Mouse (Mus musculus): ENCODE measurements around the gene Pqbp1. TPM values are rescaled to one million over a fixed set of nuclear protein-coding genes. Genes with fewer than 3 reads are reported as not detected.

The Pqbp1 gene
- polyA plus RNA-seq, 1 experiment: 87.9 TPM

- H3K9ac ChIP-seq (ENCODE audit: low read depth, poor library complexity, severe bottlenecking): no peak overlapping the region
- no peak overlapping the region for H3K27ac ChIP-seq (ENCODE audit: insufficient read depth, low read length)
- peaks cover 17% of the 10 kb centered on the region for H3K36me3 ChIP-seq (ENCODE audit: control insufficient read depth, insufficient read depth, low read length, poor library complexity, severe bottlenecking)
- TF ChIP-seq POLR2A (IDR thresholded peaks at IDR 0.05; ENCODE audit: insufficient read depth, low read length): no peak
- no peak for TF ChIP-seq CTCF (IDR thresholded peaks at IDR 0.05; ENCODE audit: low read depth, low read length)
- TF ChIP-seq EP300 (IDR thresholded peaks at IDR 0.05; ENCODE audit: insufficient read depth, low read depth, low read length): no peak
- H3K4me3 ChIP-seq (ENCODE audit: low read depth, low read length): no peak overlapping the region
- no peaks in the 10 kb centered on the region for H3K27me3 ChIP-seq (ENCODE audit: control insufficient read depth, insufficient read depth, low read length, poor library complexity, severe bottlenecking)
- H3K4me1 ChIP-seq (ENCODE audit: control insufficient read depth, insufficient read depth, low read length): no peaks in the 10 kb centered on the region
- no peaks in the 10 kb centered on the region for H3K9me3 ChIP-seq (replicated peaks; ENCODE audit: control insufficient read depth, insufficient read depth, low read length, poor library complexity, severe bottlenecking)
These were observed 31.9 kb downstream of the Pqbp1 start for GRCm38 (mm10) chrX:7867141-7867540.

- no peaks in the 10 kb centered on the region for H3K4me1 ChIP-seq (ENCODE audit: control insufficient read depth, insufficient read depth, low read length)
- TF ChIP-seq CTCF (IDR thresholded peaks at IDR 0.05; ENCODE audit: low read depth, low read length): no peak
- no peak overlapping the region for H3K27ac ChIP-seq (ENCODE audit: insufficient read depth, low read length)
- H3K4me3 ChIP-seq (ENCODE audit: low read depth, low read length): no peak overlapping the region
- no peaks in the 10 kb centered on the region for H3K9me3 ChIP-seq (replicated peaks; ENCODE audit: control insufficient read depth, insufficient read depth, low read length, poor library complexity, severe bottlenecking)
- no peaks in the 10 kb centered on the region for H3K27me3 ChIP-seq (ENCODE audit: control insufficient read depth, insufficient read depth, low read length, poor library complexity, severe bottlenecking)
- no peak overlapping the region for H3K9ac ChIP-seq (ENCODE audit: low read depth, poor library complexity, severe bottlenecking)
- peaks cover 10% of the 10 kb centered on the region for H3K36me3 ChIP-seq (ENCODE audit: control insufficient read depth, insufficient read depth, low read length, poor library complexity, severe bottlenecking)
These were observed 33.3 kb downstream of the Pqbp1 start for GRCm38 (mm10) chrX:7865786-7866185.

- Histone ChIP-seq H3K9ac (ENCODE audit: low read depth, poor library complexity, severe bottlenecking) (no peak overlapping the region), H3K9me3 (replicated peaks; ENCODE audit: control insufficient read depth, insufficient read depth, low read length, poor library complexity, severe bottlenecking) (no peaks in the 10 kb centered on the region), H3K27ac (ENCODE audit: insufficient read depth, low read length) (no peak overlapping the region), H3K36me3 (ENCODE audit: control insufficient read depth, insufficient read depth, low read length, poor library complexity, severe bottlenecking) (peaks cover 10% of the 10 kb centered on the region), H3K27me3 (ENCODE audit: control insufficient read depth, insufficient read depth, low read length, poor library complexity, severe bottlenecking) (no peaks in the 10 kb centered on the region), H3K4me3 (ENCODE audit: low read depth, low read length) (no peak overlapping the region), H3K4me1 (ENCODE audit: control insufficient read depth, insufficient read depth, low read length) (no peaks in the 10 kb centered on the region)
- TF ChIP-seq CTCF (IDR thresholded peaks at IDR 0.05; ENCODE audit: low read depth, low read length) (no peak), EP300 (IDR thresholded peaks at IDR 0.05; ENCODE audit: insufficient read depth, low read depth, low read length) (no peak), POLR2A (IDR thresholded peaks at IDR 0.05; ENCODE audit: insufficient read depth, low read length) (no peak)
These were observed 33.7 kb downstream of the Pqbp1 start for GRCm38 (mm10) chrX:7865343-7865742.

GRCm38 (mm10) chrX:7864551-7864950 is 34.5 kb downstream of the Pqbp1 start:
- TF ChIP-seq POLR2A (IDR thresholded peaks at IDR 0.05; ENCODE audit: insufficient read depth, low read length): no peak
- no peak for TF ChIP-seq CTCF (IDR thresholded peaks at IDR 0.05; ENCODE audit: low read depth, low read length)
- TF ChIP-seq EP300 (IDR thresholded peaks at IDR 0.05; ENCODE audit: insufficient read depth, low read depth, low read length): no peak
- no peaks in the 10 kb centered on the region for H3K27me3 ChIP-seq (ENCODE audit: control insufficient read depth, insufficient read depth, low read length, poor library complexity, severe bottlenecking)

GRCm38 (mm10) chrX:7863181-7863580 is 35.9 kb downstream of the Pqbp1 start:
- H3K4me1 ChIP-seq (ENCODE audit: control insufficient read depth, insufficient read depth, low read length): no peaks in the 10 kb centered on the region
- H3K9me3 ChIP-seq (replicated peaks; ENCODE audit: control insufficient read depth, insufficient read depth, low read length, poor library complexity, severe bottlenecking): no peaks in the 10 kb centered on the region
- no peak overlapping the region for H3K4me3 ChIP-seq (ENCODE audit: low read depth, low read length)
- H3K36me3 ChIP-seq (ENCODE audit: control insufficient read depth, insufficient read depth, low read length, poor library complexity, severe bottlenecking): peaks cover 8% of the 10 kb centered on the region
- no peak overlapping the region for H3K9ac ChIP-seq (ENCODE audit: low read depth, poor library complexity, severe bottlenecking)
- no peaks in the 10 kb centered on the region for H3K27me3 ChIP-seq (ENCODE audit: control insufficient read depth, insufficient read depth, low read length, poor library complexity, severe bottlenecking)
- TF ChIP-seq POLR2A (IDR thresholded peaks at IDR 0.05; ENCODE audit: insufficient read depth, low read length) (no peak), CTCF (IDR thresholded peaks at IDR 0.05; ENCODE audit: low read depth, low read length) (no peak), EP300 (IDR thresholded peaks at IDR 0.05; ENCODE audit: insufficient read depth, low read depth, low read length) (no peak)
- H3K27ac ChIP-seq (ENCODE audit: insufficient read depth, low read length): no peak overlapping the region

More at GRCm38 (mm10) chrX:7864551-7864950, 34.5 kb downstream of the Pqbp1 start:
- Histone ChIP-seq H3K4me3 (ENCODE audit: low read depth, low read length) (no peak overlapping the region), H3K36me3 (ENCODE audit: control insufficient read depth, insufficient read depth, low read length, poor library complexity, severe bottlenecking) (peaks cover 10% of the 10 kb centered on the region), H3K4me1 (ENCODE audit: control insufficient read depth, insufficient read depth, low read length) (no peaks in the 10 kb centered on the region), H3K27ac (ENCODE audit: insufficient read depth, low read length) (no peak overlapping the region), H3K9ac (ENCODE audit: low read depth, poor library complexity, severe bottlenecking) (no peak overlapping the region), H3K9me3 (replicated peaks; ENCODE audit: control insufficient read depth, insufficient read depth, low read length, poor library complexity, severe bottlenecking) (no peaks in the 10 kb centered on the region)

- Histone ChIP-seq H3K4me3 (ENCODE audit: low read depth, low read length) (no peak overlapping the region), H3K36me3 (ENCODE audit: control insufficient read depth, insufficient read depth, low read length, poor library complexity, severe bottlenecking) (no peaks in the 10 kb centered on the region; the same call in none of the 2 replicates), H3K27ac (ENCODE audit: insufficient read depth, low read length) (no peak overlapping the region), H3K27me3 (ENCODE audit: control insufficient read depth, insufficient read depth, low read length, poor library complexity, severe bottlenecking) (no peaks in the 10 kb centered on the region), H3K9ac (ENCODE audit: low read depth, poor library complexity, severe bottlenecking) (no peak overlapping the region), H3K4me1 (ENCODE audit: control insufficient read depth, insufficient read depth, low read length) (no peaks in the 10 kb centered on the region), H3K9me3 (replicated peaks; ENCODE audit: control insufficient read depth, insufficient read depth, low read length, poor library complexity, severe bottlenecking) (no peaks in the 10 kb centered on the region)
- TF ChIP-seq CTCF (IDR thresholded peaks at IDR 0.05; ENCODE audit: low read depth, low read length) (no peak), POLR2A (IDR thresholded peaks at IDR 0.05; ENCODE audit: insufficient read depth, low read length) (no peak), EP300 (IDR thresholded peaks at IDR 0.05; ENCODE audit: insufficient read depth, low read depth, low read length) (no peak)
These were observed 39.8 kb downstream of the Pqbp1 start for GRCm38 (mm10) chrX:7859191-7859753.
